Mouse (Mus musculus): ENCODE results near the gene Acd. TPM values are rescaled to one million over a fixed set of nuclear protein-coding genes. Genes with fewer than 3 reads are reported as not detected.
A peak's percentile ranks its signal among the peaks of the same experiment; 100 is the strongest.

Gene Acd
- 20.6 and 22.4 TPM in 2 replicates for polyA plus RNA-seq (2015; fragmentation: Nextera tagmentation; extraction: Ambion mirVana)

DNA sequence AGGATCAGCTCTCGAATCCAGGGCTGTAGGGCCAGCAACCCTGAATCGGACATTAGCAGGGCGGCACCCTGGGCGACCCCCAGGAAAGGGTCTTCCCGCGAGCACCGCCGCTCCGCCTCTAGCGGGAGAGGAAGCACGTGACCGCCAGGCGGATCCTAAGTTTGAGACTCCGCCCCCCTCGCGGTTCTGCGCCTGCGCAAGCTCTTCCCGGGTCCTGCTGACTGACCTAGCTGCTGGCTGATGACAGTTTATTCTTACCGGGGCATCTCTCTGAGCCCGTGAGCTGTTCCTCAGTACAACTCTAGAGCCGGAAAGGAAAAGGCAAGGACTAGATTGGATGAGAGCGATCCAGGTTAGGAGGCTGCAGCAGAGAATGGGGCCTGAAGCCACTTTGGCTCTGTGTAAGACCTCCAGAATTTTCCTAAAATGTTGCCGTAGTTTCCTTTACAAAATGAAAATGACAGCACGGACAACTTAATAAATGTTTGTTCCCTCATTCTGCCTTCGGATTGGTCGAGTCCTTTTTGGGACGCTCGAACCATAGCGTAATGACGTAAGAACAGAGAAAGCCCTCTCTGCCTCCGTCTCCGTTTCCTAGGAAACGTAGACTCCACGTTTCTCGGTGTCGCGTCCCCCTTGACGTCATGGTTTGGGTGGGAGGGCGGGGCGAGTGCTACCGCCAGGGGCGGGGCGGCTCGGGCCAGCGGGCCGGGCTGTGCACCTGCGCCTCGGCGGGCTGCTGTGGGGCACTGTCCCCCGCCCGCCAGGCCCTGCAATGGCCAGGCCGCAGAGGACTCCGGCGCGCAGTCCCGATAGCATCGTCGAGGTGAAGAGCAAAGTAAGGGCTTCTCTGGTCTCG, at the start of gene Acd, which contains the start of gene Pard6a:
Gene Acd, minus strand, starts transcription at position 137 of the 859 bp plus-strand sequence.
Gene Pard6a, plus strand, starts transcription at position 183 of the 859 bp plus-strand sequence.
- Histone ChIP-seq H3K36me3 (replicated peaks; ENCODE audit: insufficient read depth, low read length) (peaks cover 23% of the 10 kb centered on the region), H3K9me3 (ENCODE audit: low read length) (no peaks in the 10 kb centered on the region), H3K27me3 (ENCODE audit: insufficient read depth, low read length) (no peaks in the 10 kb centered on the region), H3K9ac (replicated peaks) (peak within 1 kb of the TSS; percentile 66), H3K4me1 (ENCODE audit: insufficient read depth) (peaks cover 13% of the 10 kb centered on the region), H3K27ac (ENCODE audit: low read depth) (peak within 1 kb of the TSS; percentile 80), H3K4me3 (ENCODE audit: low read depth, low read length) (peak within 1 kb of the TSS; percentile 71), H3K4me2 (ENCODE audit: low read depth, low read length) (peak within 1 kb of the TSS; percentile 87)
- TF ChIP-seq CTCF (IDR thresholded peaks at IDR 0.05; ENCODE audit: low read depth) = no peak
- no peak for TF ChIP-seq EP300 (IDR thresholded peaks at IDR 0.05; ENCODE audit: low read depth)
- under 1% methylated on average over 58 of the region's 60 CpGs for WGBS (ENCODE audit: insufficient replicate concordance)
- DNase-seq = peak; percentile 98
- ATAC-seq = peak; percentile 85

DNA sequence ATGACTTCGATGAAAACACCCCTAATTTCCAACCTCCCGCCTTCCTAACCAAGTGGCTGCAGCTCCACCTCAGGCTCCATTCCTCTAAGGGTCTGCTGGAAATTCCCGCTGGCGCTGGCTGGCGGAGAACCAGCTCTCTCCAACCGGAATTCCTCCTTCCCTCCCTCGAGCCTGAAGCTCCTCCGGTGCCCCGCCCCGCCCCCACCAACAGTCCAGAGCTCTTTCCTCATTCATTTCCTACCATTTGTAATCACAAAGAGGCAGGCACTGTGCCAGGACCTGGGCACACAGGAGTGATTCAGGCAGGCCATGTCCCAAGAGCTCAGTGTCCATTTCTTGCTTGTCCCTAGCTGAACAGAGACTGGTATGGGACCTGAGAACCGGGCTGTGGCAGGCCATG, 49.7 kb upstream of the Acd start:
- Histone ChIP-seq H3K9ac (replicated peaks) (no peak overlapping the region), H3K27me3 (ENCODE audit: insufficient read depth, low read length) (no peaks in the 10 kb centered on the region), H3K9me3 (ENCODE audit: low read length) (no peaks in the 10 kb centered on the region), H3K4me2 (ENCODE audit: low read depth, low read length) (peak overlapping the region; percentile 47; the same call in 1 of the 2 replicates), H3K36me3 (replicated peaks; ENCODE audit: insufficient read depth, low read length) (no peaks in the 10 kb centered on the region), H3K4me3 (ENCODE audit: low read depth, low read length) (no peak overlapping the region), H3K27ac (ENCODE audit: low read depth) (peak overlapping the region; percentile 41), H3K4me1 (ENCODE audit: insufficient read depth) (peaks cover 12% of the 10 kb centered on the region)
- DNase-seq = peak; percentile 88
- peak; percentile 82 for ATAC-seq
- TF ChIP-seq CTCF (IDR thresholded peaks at IDR 0.05; ENCODE audit: low read depth) = no peak
- TF ChIP-seq EP300 (IDR thresholded peaks at IDR 0.05; ENCODE audit: low read depth) = no peak
- WGBS (ENCODE audit: insufficient replicate concordance) = 34% methylated on average over 11 of the region's 11 CpGs

DNA sequence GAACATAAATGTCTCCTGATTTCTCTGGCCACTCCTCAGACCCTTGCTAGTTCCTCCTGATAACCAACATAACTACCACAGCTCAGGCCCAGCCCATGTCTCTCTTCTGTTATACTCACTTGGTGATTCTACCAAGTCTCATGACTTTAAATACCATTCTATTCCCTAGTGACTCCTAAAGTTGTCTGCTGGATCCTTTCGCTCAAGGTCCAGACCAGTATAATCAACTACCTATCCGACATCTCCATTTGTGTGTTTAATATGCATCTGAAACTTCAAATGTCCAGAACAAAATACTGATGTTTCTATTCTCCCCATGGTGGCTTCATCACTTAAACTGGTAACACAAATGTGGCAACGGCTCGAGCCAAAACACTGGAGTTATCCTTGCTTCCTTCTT, 42.4 kb upstream of the Acd start:
- Histone ChIP-seq H3K27me3 (ENCODE audit: insufficient read depth, low read length) (no peaks in the 10 kb centered on the region), H3K9ac (replicated peaks) (no peak overlapping the region), H3K4me2 (ENCODE audit: low read depth, low read length) (no peak overlapping the region), H3K36me3 (replicated peaks; ENCODE audit: insufficient read depth, low read length) (no peaks in the 10 kb centered on the region), H3K27ac (ENCODE audit: low read depth) (no peak overlapping the region), H3K4me1 (ENCODE audit: insufficient read depth) (peaks cover 7% of the 10 kb centered on the region), H3K4me3 (ENCODE audit: low read depth, low read length) (no peak overlapping the region), H3K9me3 (ENCODE audit: low read length) (no peaks in the 10 kb centered on the region)
- no peak for ATAC-seq
- TF ChIP-seq CTCF (IDR thresholded peaks at IDR 0.05; ENCODE audit: low read depth) = no peak
- TF ChIP-seq EP300 (IDR thresholded peaks at IDR 0.05; ENCODE audit: low read depth) = no peak
- DNase-seq = no peak
- 82% methylated on average over 4 of the region's 4 CpGs for WGBS (ENCODE audit: insufficient replicate concordance)

DNA sequence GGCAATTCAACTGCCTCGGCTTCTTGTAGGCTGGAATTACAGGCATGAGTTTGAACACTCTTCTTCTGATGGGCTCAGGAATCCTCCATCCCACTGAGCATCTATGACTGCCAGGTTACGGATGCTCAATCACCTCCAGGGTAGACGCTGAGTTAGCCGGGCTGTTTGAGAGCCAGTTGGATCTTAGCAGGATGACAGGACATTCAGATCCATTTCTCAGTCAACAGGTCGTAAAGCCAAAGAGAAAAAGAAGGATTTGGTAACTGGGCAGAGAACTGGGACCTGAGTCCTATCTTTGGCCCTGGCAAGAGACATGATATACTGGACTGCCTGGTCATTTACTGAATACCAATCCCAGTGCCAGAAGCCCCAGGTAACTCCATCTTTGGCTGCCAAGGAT, 38.3 kb upstream of the Acd start:
- Histone ChIP-seq H3K4me3 (ENCODE audit: low read depth, low read length) (no peak overlapping the region), H3K9ac (replicated peaks) (no peak overlapping the region), H3K9me3 (ENCODE audit: low read length) (no peaks in the 10 kb centered on the region), H3K36me3 (replicated peaks; ENCODE audit: insufficient read depth, low read length) (no peaks in the 10 kb centered on the region), H3K4me2 (ENCODE audit: low read depth, low read length) (no peak overlapping the region), H3K4me1 (ENCODE audit: insufficient read depth) (no peaks in the 10 kb centered on the region), H3K27ac (ENCODE audit: low read depth) (no peak overlapping the region), H3K27me3 (ENCODE audit: insufficient read depth, low read length) (0 out of 2 replicates have a peak, but pooled peaks cover 3% of the 10 kb centered on the region)
- TF ChIP-seq CTCF (IDR thresholded peaks at IDR 0.05; ENCODE audit: low read depth) (no peak), EP300 (IDR thresholded peaks at IDR 0.05; ENCODE audit: low read depth) (no peak)
- WGBS (ENCODE audit: insufficient replicate concordance) = 82% methylated on average over 5 of the region's 5 CpGs
- no peak for DNase-seq
- no peak for ATAC-seq

DNA sequence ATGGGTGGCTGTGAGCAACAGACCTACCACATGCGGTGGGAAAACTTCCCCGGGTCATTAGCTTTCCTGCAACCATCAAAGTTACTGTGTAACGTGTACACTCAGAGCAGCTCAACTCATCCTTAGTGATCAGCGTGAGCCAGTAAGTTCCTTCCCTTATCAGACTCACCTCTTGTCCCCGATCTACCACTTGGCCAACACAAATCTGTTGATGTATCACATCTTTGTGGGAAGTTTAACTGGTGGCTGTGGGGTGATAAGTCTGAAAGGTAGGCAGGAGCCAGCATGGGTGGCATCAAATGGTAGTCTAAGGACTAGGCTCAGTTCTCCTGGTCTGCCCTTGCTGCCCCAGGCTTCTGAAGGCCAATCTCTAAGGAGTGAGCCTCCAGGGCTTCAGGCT, 31.3 kb upstream of the Acd start:
- 0 out of 2 replicates have a peak, but pooled peaks cover 3% of the 10 kb centered on the region for H3K27me3 ChIP-seq (ENCODE audit: insufficient read depth, low read length)
- H3K27ac ChIP-seq (ENCODE audit: low read depth) = no peak overlapping the region
- no peak overlapping the region for H3K4me2 ChIP-seq (ENCODE audit: low read depth, low read length)
- H3K4me3 ChIP-seq (ENCODE audit: low read depth, low read length) = no peak overlapping the region
- 65% methylated on average over 5 of the region's 5 CpGs for WGBS (ENCODE audit: insufficient replicate concordance)
- H3K4me1 ChIP-seq (ENCODE audit: insufficient read depth) = no peaks in the 10 kb centered on the region
- TF ChIP-seq EP300 (IDR thresholded peaks at IDR 0.05; ENCODE audit: low read depth) (0 out of 2 replicates have a peak, but pooled peaks have one; percentile 42), CTCF (IDR thresholded peaks at IDR 0.05; ENCODE audit: low read depth) (no peak)
- no peaks in the 10 kb centered on the region for H3K9me3 ChIP-seq (ENCODE audit: low read length)
- H3K36me3 ChIP-seq (replicated peaks; ENCODE audit: insufficient read depth, low read length) = no peaks in the 10 kb centered on the region
- DNase-seq = no peak
- ATAC-seq = no peak
- no peak overlapping the region for H3K9ac ChIP-seq (replicated peaks)

DNA sequence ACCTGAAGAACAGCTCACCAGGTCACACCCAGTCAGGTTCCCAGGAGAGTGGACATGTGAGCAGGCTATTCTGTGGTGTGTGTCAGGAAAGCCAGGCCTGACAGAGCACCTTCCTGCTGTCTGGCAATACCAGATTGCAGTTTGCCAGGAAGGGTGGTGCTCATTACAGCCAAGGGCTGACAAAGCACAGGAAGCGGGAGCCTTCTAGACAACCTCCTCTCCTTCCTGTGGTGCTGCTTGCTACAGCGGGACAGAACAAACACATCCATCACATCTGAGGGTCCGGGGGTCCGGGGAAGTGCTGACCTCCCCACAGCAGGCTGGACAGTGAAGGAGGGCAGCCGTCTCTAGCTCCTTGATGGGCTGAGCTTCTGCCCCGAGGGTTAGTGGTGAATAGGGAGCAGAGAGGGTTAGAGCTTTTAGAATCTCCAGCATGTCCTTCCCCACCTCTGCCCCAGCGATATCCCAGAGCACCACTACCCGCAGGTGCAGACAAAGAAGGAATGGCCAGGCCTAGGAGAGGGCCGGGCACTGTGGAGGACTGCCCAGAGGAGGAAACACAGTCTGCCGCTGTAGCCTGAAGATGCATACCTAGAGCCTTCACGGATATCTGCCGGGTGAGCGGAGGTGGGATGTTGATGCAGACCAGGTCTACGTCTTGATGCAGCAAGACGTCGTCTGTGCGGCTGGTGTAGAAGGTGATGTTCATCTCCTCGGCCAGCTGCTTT, 26.7 kb upstream of the Acd start:
- TF ChIP-seq CTCF (IDR thresholded peaks at IDR 0.05; ENCODE audit: low read depth) = no peak
- TF ChIP-seq EP300 (IDR thresholded peaks at IDR 0.05; ENCODE audit: low read depth) = peak; percentile 54; the same call in 1 of the 2 replicates
- 54% methylated on average over 18 of the region's 18 CpGs for WGBS (ENCODE audit: insufficient replicate concordance)
- H3K4me2 ChIP-seq (ENCODE audit: low read depth, low read length) = no peak overlapping the region

More for the DNA sequence above, 26.7 kb upstream of the Acd start:
- ATAC-seq = peak; percentile 72
- H3K4me1 ChIP-seq (ENCODE audit: insufficient read depth) = no peaks in the 10 kb centered on the region
- peak; percentile 27 for DNase-seq
- no peaks in the 10 kb centered on the region; the same call in 1 of the 2 replicates for H3K36me3 ChIP-seq (replicated peaks; ENCODE audit: insufficient read depth, low read length)
- no peak overlapping the region; the same call in 1 of the 2 replicates for H3K27ac ChIP-seq (ENCODE audit: low read depth)
- no peaks in the 10 kb centered on the region for H3K9me3 ChIP-seq (ENCODE audit: low read length)
- no peak overlapping the region for H3K9ac ChIP-seq (replicated peaks)
- no peaks in the 10 kb centered on the region for H3K27me3 ChIP-seq (ENCODE audit: insufficient read depth, low read length)
- H3K4me3 ChIP-seq (ENCODE audit: low read depth, low read length) = no peak overlapping the region

All from liver, postnatal 0 days (tissue).